Mouse (Mus musculus) intestine, postnatal 0 days (tissue): ENCODE results near the gene Bnip2. TPM values are rescaled to one million over a fixed set of nuclear protein-coding genes. Genes with fewer than 3 reads are reported as not detected.

Source experiments
- ATAC-seq: fragments of 200-750 bp; cut with Nextera tagmentation; 2 replicates; pipeline ENCODE4 v1.8.0; 2017; ENCODE audit warnings: mild to moderate bottlenecking, moderate TSS enrichment, moderate library complexity
- H3K27ac ChIP-seq: fragments of 300-500 bp; sonication (generic); 2 replicates; pipeline ENCODE4 v1.5.1; 2014; ENCODE audit warnings: mild to moderate bottlenecking, low read depth, low read length, moderate library complexity
- H3K27me3 ChIP-seq: fragments of 300-500 bp; sonication (generic); replicated peaks from 2 replicates; pipeline ENCODE4 v1.6.1; 2014; ENCODE audit warnings: low read length, mixed read lengths; ENCODE audit not compliant: control insufficient read depth, insufficient read depth
- H3K36me3 ChIP-seq: fragments of 300-500 bp; sonication (generic); 2 replicates; pipeline ENCODE4 v1.6.1; 2014; ENCODE audit warnings: mild to moderate bottlenecking, moderate library complexity; ENCODE audit not compliant: control insufficient read depth, insufficient read depth
- H3K4me1 ChIP-seq: fragments of 300-500 bp; sonication (generic); replicated peaks from 2 replicates; pipeline ENCODE4 v1.6.1; 2014; ENCODE audit warnings: antibody characterized with exemption, low read length, mixed read lengths; ENCODE audit not compliant: control insufficient read depth, insufficient read depth
- H3K4me2 ChIP-seq: fragments of 300-500 bp; sonication (generic); replicated peaks from 2 replicates; pipeline ENCODE4 v1.6.1; 2014; ENCODE audit warnings: low read depth, mild to moderate bottlenecking, moderate library complexity
- H3K4me3 ChIP-seq: fragments of 300-500 bp; sonication (generic); 2 replicates; pipeline ENCODE4 v1.5.1; 2014; ENCODE audit warnings: low read depth, low read length
- H3K9ac ChIP-seq: fragments of 300-500 bp; sonication (generic); 2 replicates; pipeline ENCODE4 v1.6.1; 2014; ENCODE audit warnings: mild to moderate bottlenecking, low read depth, low read length
- H3K9me3 ChIP-seq: fragments of 300-500 bp; sonication (generic); 2 replicates; pipeline ENCODE4 v1.6.1; 2016; ENCODE audit warnings: mixed run types; ENCODE audit not compliant: control insufficient read depth
- CTCF ChIP-seq: sonication (generic); IDR thresholded peaks from 2 replicates; pipeline ENCODE4 v1.5.1; 2016; ENCODE audit warnings: low read depth, mild to moderate bottlenecking, control low read depth, antibody characterized with exemption, moderate library complexity
- WGBS: fragments of 180-500 bp; shearing (Covaris S2); extraction: QIAGEN DNeasy Blood & Tissue Kit; methylation state at CpG from one replicate; pipeline ENCODE4 v1.1.7; 2014; 5-methylcytosine and 5-hydroxymethylcytosine counted together
- polyA plus RNA-seq: library from polyadenylated mRNA; unstranded; fragments of >200 nt; fragmentation: Nextera tagmentation; extraction: Ambion mirVana; gene quantifications from 2 replicates; pipeline ENCODE4 v1.2.1, GENCODE M21; 2015

Bnip2 gene
- polyA plus RNA-seq, 1 experiment from 2014 or later, result 38.0 TPM

- TF ChIP-seq CTCF, result no peak
- H3K36me3 ChIP-seq, result peaks cover 19% of the 10 kb centered on the region
- H3K27ac ChIP-seq, result no peak overlapping the region
- no peak overlapping the region for H3K4me2 ChIP-seq
- no peak overlapping the region for H3K9ac ChIP-seq
- 37% methylated on average over 5 of the region's 5 CpGs for WGBS
- ATAC-seq, result no peak
- no peaks in the 10 kb centered on the region for H3K27me3 ChIP-seq
- H3K4me3 ChIP-seq, result no peak overlapping the region
- no peaks in the 10 kb centered on the region for H3K9me3 ChIP-seq
- H3K4me1 ChIP-seq, result no peaks in the 10 kb centered on the region
These were observed 3.6 kb downstream of the Bnip2 start for GRCm38 (mm10) chr9:69992841-69993277.

DNA sequence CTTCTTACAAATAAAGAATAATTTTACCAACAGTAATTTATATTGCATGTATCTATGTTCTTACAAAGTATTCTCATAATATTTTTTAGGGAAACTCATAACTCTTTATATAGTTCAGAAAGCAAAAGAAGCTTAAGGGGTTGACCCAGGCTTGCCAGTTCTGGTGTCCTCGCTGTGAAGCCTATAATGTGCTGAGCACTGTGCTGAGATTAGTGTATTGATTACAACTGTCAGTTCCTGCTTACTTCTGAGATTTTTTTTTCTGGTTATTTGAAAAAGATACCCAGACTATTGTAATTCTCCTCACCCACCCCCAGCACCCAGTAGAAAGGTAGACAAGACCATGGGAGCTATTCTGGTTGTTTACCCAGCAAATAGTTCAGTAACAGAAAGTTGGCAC is 4.2 kb downstream of the Bnip2 start:
- Histone ChIP-seq H3K36me3 (peaks cover 25% of the 10 kb centered on the region), H3K27ac (no peak overlapping the region), H3K9ac (no peak overlapping the region), H3K27me3 (no peaks in the 10 kb centered on the region), H3K4me1 (no peaks in the 10 kb centered on the region), H3K9me3 (no peaks in the 10 kb centered on the region), H3K4me2 (no peak overlapping the region), H3K4me3 (no peak overlapping the region)
- 45% methylated on average over 1 of the region's 1 CpGs for WGBS
- no peak for TF ChIP-seq CTCF
- no peak for ATAC-seq

DNA sequence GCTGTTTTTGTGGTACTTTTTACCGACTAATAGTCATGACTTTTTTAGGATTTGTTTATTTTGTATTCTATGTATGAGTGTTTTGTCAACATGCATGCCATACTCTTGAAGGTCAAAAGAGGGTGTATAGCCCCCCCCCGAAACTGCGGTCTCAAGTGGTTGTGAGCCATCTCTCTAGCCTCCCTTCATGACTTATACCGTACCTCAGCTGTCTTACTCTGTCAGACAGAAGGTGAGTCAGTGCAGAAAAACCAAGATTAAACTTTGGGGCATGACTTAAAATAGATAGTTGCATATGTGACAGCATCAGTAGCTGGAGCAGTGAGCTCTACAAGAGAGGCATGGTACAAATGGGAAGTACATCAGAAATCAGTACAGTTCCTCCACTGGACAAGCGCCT is 5.3 kb downstream of the Bnip2 start:
- no peak for ATAC-seq
- no peaks in the 10 kb centered on the region for H3K4me1 ChIP-seq
- no peak overlapping the region for H3K27ac ChIP-seq
- H3K4me3 ChIP-seq, result no peak overlapping the region
- no peaks in the 10 kb centered on the region for H3K9me3 ChIP-seq
- no peaks in the 10 kb centered on the region for H3K27me3 ChIP-seq
- TF ChIP-seq CTCF, result no peak
- peaks cover 35% of the 10 kb centered on the region for H3K36me3 ChIP-seq
- H3K9ac ChIP-seq, result no peak overlapping the region
- no peak overlapping the region for H3K4me2 ChIP-seq
- 90% methylated on average over 5 of the region's 5 CpGs for WGBS

- Histone ChIP-seq H3K9me3 (no peaks in the 10 kb centered on the region), H3K4me3 (no peak overlapping the region), H3K9ac (no peak overlapping the region), H3K36me3 (peaks cover 75% of the 10 kb centered on the region), H3K27me3 (no peaks in the 10 kb centered on the region), H3K27ac (no peak overlapping the region), H3K4me1 (no peaks in the 10 kb centered on the region), H3K4me2 (no peak overlapping the region)
- no peak for ATAC-seq
- 85% methylated on average over 1 of the region's 1 CpGs for WGBS
- peak; percentile 51 for TF ChIP-seq CTCF
These were observed 10.1 kb downstream of the Bnip2 start for GRCm38 (mm10) chr9:69999318-69999717.

- H3K4me3 ChIP-seq, result no peak overlapping the region
- H3K4me1 ChIP-seq, result no peaks in the 10 kb centered on the region
- H3K27me3 ChIP-seq, result no peaks in the 10 kb centered on the region
- H3K9me3 ChIP-seq, result no peaks in the 10 kb centered on the region
- H3K4me2 ChIP-seq, result no peak overlapping the region
- no peak for ATAC-seq
- H3K27ac ChIP-seq, result no peak overlapping the region
- peaks cover 61% of the 10 kb centered on the region for H3K36me3 ChIP-seq
- no peak overlapping the region for H3K9ac ChIP-seq
- WGBS, result 35% methylated on average over 10 of the region's 10 CpGs
- TF ChIP-seq CTCF, result no peak
These were observed 14.2 kb downstream of the Bnip2 start for GRCm38 (mm10) chr9:70003516-70003915.

DNA sequence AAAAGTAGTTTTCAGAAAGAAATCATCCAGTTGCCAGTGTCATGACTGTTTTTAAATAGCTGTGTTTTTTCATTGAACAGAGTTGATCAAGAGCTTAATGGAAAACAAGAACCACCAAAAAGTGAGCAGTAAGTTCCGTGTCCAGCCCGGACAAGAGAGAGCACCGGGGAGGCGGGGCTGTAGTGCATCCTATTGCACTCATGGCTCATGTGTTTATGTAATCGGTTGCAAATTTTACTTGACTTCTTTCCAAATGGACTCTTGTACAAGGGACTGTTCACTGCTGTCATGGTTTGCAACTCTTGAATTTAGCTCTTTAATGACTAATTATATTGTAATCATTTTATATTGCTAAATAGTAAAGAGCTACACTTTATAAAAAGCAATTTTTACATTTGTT is 17.7 kb downstream of the Bnip2 start:
- Histone ChIP-seq H3K36me3 (peaks cover 41% of the 10 kb centered on the region), H3K27me3 (no peaks in the 10 kb centered on the region), H3K4me2 (no peak overlapping the region), H3K27ac (no peak overlapping the region), H3K4me1 (no peaks in the 10 kb centered on the region), H3K4me3 (no peak overlapping the region), H3K9me3 (no peaks in the 10 kb centered on the region), H3K9ac (no peak overlapping the region)
- 83% methylated on average over 5 of the region's 5 CpGs for WGBS
- ATAC-seq, result no peak
- TF ChIP-seq CTCF, result no peak
